Mouse (Mus musculus) T-helper 17 cell (primary cell): ENCODE results near the gene Zfp784.
"Not testable (repeated sequence)": the region's sequence is repeated elsewhere in the genome, so short reads cannot be mapped to it uniquely, and the experiment has no call there.

Source experiments
- in situ Hi-C, 2 experiments: fragments of 300-600 bp; cut with MboI, MseI; formaldehyde crosslinking; loops; 1 replicate in 1 of 2; 2 replicates in 1 of 2; pipeline ENCODE4 v1.15.1; 2025; ENCODE audit warnings: high pct_unique_total_duplicates in 2 of 2

Zfp784 gene

GRCm38 (mm10) chr7:5030554-5031275 lies 7.5 kb downstream of the Zfp784 start:
- in situ Hi-C loops = no loop called here

- in situ Hi-C loops = no loop called here
Measured at GRCm38 (mm10) chr7:5029946-5030345, 8.3 kb downstream of the Zfp784 start.

- in situ Hi-C loops = no loop called here
Measured at GRCm38 (mm10) chr7:5029543-5029942, 8.7 kb downstream of the Zfp784 start.

GRCm38 (mm10) chr7:5021197-5021596 lies 17.0 kb downstream of the Zfp784 start:
- in situ Hi-C loops = no loop called here

GRCm38 (mm10) chr7:5020685-5021084 lies 17.6 kb downstream of the Zfp784 start:
- in situ Hi-C loops = no loop called here

- in situ Hi-C loops = loop anchor here (5.0 to 10.0 kb wide), 3 partner anchors 103 to 1315 kb away; partner anchors contain the start of genes Rps9 (in 1 of the 2), Zfp628 (in 1 of the 2) and Zfp787 (in 1 of the 2)
Measured at GRCm38 (mm10) chr7:5020000-5020681, 18.1 kb downstream of the Zfp784 start, which contains the start of the genes Zfp865 and Ccdc106. Zfp865 (plus strand) TSS chr7:5020376. Ccdc106 (plus strand) TSS chr7:5020553.

- in situ Hi-C loops = loop anchor here (5.0 to 10.0 kb wide), 3 partner anchors 102 to 1315 kb away; partner anchors contain the start of genes Rps9 (in 1 of the 2), Zfp628 (in 1 of the 2) and Zfp787 (in 1 of the 2)
Measured at GRCm38 (mm10) chr7:5019576-5019975, 18.7 kb downstream of the Zfp784 start.

GRCm38 (mm10) chr7:5017931-5018330 lies 20.3 kb downstream of the Zfp784 start:
- in situ Hi-C loops = loop anchor here (5.0 to 10.0 kb wide), 3 partner anchors 101 to 1313 kb away; partner anchors contain the start of genes Rps9 (in 1 of the 2), Zfp628 (in 1 of the 2) and Zfp787 (in 1 of the 2)

- in situ Hi-C loops = loop anchor here (5.0 to 10.0 kb wide), 3 partner anchors 100 to 1313 kb away; partner anchors contain the start of genes Rps9 (in 1 of the 2), Zfp628 (in 1 of the 2) and Zfp787 (in 1 of the 2)
Measured at GRCm38 (mm10) chr7:5017352-5017751, 20.9 kb downstream of the Zfp784 start.

GRCm38 (mm10) chr7:5016920-5017319 lies 21.3 kb downstream of the Zfp784 start:
- in situ Hi-C loops = loop anchor here (5.0 to 10.0 kb wide), 3 partner anchors 100 to 1312 kb away; partner anchors contain the start of genes Rps9 (in 1 of the 2), Zfp628 (in 1 of the 2) and Zfp787 (in 1 of the 2)

GRCm38 (mm10) chr7:5016057-5016456 lies 22.2 kb downstream of the Zfp784 start:
- in situ Hi-C loops = loop anchor here (5.0 to 10.0 kb wide), 3 partner anchors 99 to 1311 kb away; partner anchors contain the start of genes Rps9 (in 1 of the 2), Zfp628 (in 1 of the 2) and Zfp787 (in 1 of the 2)

GRCm38 (mm10) chr7:5015118-5016001 lies 22.9 kb downstream of the Zfp784 start, which contains the start of gene Gm44973:
Gm44973 (plus strand) TSS chr7:5015496.
- in situ Hi-C loops = loop anchor here (5.0 to 10.0 kb wide), 3 partner anchors 98 to 1311 kb away; partner anchors contain the start of genes Rps9 (in 1 of the 2), Zfp628 (in 1 of the 2) and Zfp787 (in 1 of the 2)

GRCm38 (mm10) chr7:5014251-5015117 lies 23.8 kb downstream of the Zfp784 start, which contains the start of the genes Zfp524 and Fiz1:
Zfp524 (plus strand) TSS chr7:5014415.
Fiz1 (minus strand) TSS chr7:5014697.
- in situ Hi-C loops = loop anchor here (5.0 to 10.0 kb wide), 3 partner anchors 97 to 1310 kb away; partner anchors contain the start of genes Rps9 (in 1 of the 2), Zfp628 (in 1 of the 2) and Zfp787 (in 1 of the 2)

- in situ Hi-C loops = loop anchor here (10.0 kb wide), 2 partner anchors 1142 to 1308 kb away; partner anchors contain the start of genes Rps9 (in 1 of the 2) and Zfp787 (in 1 of the 2)
Measured at GRCm38 (mm10) chr7:5012681-5013513, 25.3 kb downstream of the Zfp784 start.

GRCm38 (mm10) chr7:5008229-5008628 lies 30.0 kb downstream of the Zfp784 start:
- in situ Hi-C loops = no loop called here

- in situ Hi-C loops = not testable (repeated sequence)
Measured at GRCm38 (mm10) chr7:5002876-5003275, 35.4 kb downstream of the Zfp784 start.

- in situ Hi-C loops = no loop called here
Measured at GRCm38 (mm10) chr7:4999876-5000275, 38.4 kb downstream of the Zfp784 start.

GRCm38 (mm10) chr7:4996934-4997333 lies 41.3 kb downstream of the Zfp784 start:
- in situ Hi-C loops = no loop called here
